Mouse (Mus musculus): Measurements from ENCODE around the gene Lrrc57.
A peak's percentile ranks its signal among the peaks of the same experiment; 100 is the strongest.
"Not testable (repeated sequence)": the region's sequence is repeated elsewhere in the genome, so short reads cannot be mapped to it uniquely, and the experiment has no call there.

DNA sequence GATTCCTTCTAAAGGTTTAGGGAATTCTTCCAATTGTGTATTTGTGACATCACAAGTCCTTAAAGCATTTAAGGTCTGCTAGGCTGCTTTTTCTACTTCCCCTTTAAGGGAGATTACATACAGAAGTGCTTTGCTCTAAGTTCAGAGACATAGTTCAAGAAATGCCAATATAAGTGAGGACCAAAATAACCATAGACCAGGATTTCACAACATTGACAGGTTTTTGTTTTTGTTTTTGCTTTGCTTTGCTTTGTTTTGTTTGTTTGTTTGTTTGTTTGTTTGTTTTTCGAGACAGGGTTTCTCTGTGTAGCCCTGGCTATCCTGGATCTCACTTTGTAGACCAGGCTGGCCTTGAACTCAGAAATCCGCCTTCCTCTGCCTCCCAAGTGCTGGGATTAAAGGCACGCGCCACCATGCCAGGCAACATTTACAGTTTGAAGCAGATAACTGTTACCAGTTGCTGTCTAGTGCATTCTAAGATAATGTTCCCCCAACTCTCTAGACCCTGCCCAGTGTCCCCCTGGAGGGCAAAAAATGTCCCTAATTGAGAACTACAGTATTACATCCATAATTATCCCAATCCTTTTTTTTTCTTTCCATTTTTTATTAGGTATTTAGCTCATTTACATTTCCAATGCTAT, 44.7 kb downstream of the Lrrc57 start:
- TF ChIP-seq EP300 (IDR thresholded peaks at IDR 0.05; ENCODE audit: low read depth in 1 of 2, low read length in 2 of 2) = peak; percentile 51 to 65
- not testable (repeated sequence) for TF ChIP-seq CTCF (IDR thresholded peaks at IDR 0.05 in 2 of 3, conservative IDR thresholded peaks at IDR 0.05 in 1 of 3; ENCODE audit: control insufficient read depth in 1 of 3, insufficient read depth in 1 of 3, low read depth in 2 of 3, low read length in 3 of 3, poor library complexity in 1 of 3, severe bottlenecking in 1 of 3); NRF1 (IDR thresholded peaks at IDR 0.05; ENCODE audit: insufficient read depth, low read depth, low read length, poor library complexity, severe bottlenecking); POLR2A (IDR thresholded peaks at IDR 0.05; ENCODE audit: control insufficient read depth in 1 of 2, insufficient read depth in 1 of 2, low read depth in 1 of 2, low read length in 2 of 2, poor library complexity in 1 of 2); CHD1 (IDR thresholded peaks at IDR 0.05; ENCODE audit: low read depth, low read length); MAZ (IDR thresholded peaks at IDR 0.05; ENCODE audit: low read depth, low read length); BHLHE40 (IDR thresholded peaks at IDR 0.05; ENCODE audit: borderline replicate concordance, low read depth, low read length); POLR2AphosphoS5 (IDR thresholded peaks at IDR 0.05; ENCODE audit: borderline replicate concordance, low read depth, low read length); MAX (IDR thresholded peaks at IDR 0.05; ENCODE audit: low read length)

All from MEL (cell line).